Comparison of ENCODE assay signal across 8 mouse cellular contexts in genomic region chr5:32745705-32746655, GRCm38 (mm10). TPM values are rescaled to one million over a fixed set of nuclear protein-coding genes. Genes with fewer than 3 reads are reported as not detected.
DNase-seq lines count a peak whose midpoint lies in the region; ATAC-seq and TF ChIP-seq lines count a peak whose summit lies in the region.

No protein-coding gene starts in this region.

- no peaks in the 10 kb centered on the region for H3K36me3 ChIP-seq in embryonic facial prominence, embryonic 11.5 days (replicated peaks; ENCODE audit: control insufficient read depth, insufficient read depth, low read depth, low read length)
- no peaks in the 10 kb centered on the region for H3K36me3 ChIP-seq in kidney, adult 2 months (ENCODE audit: control insufficient read depth, insufficient read depth, low read length)
- no peaks in the 10 kb centered on the region for H3K36me3 ChIP-seq in limb, embryonic 13.5 days
- H3K36me3 ChIP-seq in midbrain, embryonic 13.5 days, result no peaks in the 10 kb centered on the region

- DNase-seq in adrenal gland, postnatal 10 days, result peak; percentile 84
- DNase-seq in embryonic facial prominence, embryonic 11.5 days (ENCODE audit: low spot score), result peak; percentile 57
- DNase-seq in heart, adult 18-20 months, result peak; percentile 87 to 96
- DNase-seq in kidney, adult 2 months, result peak; percentile 89
- peak; percentile 87 for DNase-seq in skeletal muscle tissue, adult 2 months (ENCODE audit: low read depth, low spot score)

- TF ChIP-seq CTCF in kidney, adult 2 months (conservative IDR thresholded peaks at IDR 0.05; ENCODE audit: insufficient read depth, insufficient read length, low read depth, low read length), result no peak

- no peak overlapping the region for H3K27ac ChIP-seq in embryonic facial prominence, embryonic 11.5 days (replicated peaks; ENCODE audit: low read depth, low read length)
- H3K27ac ChIP-seq in kidney, adult 2 months (ENCODE audit: insufficient read depth, low read depth, low read length), result peak overlapping the region; percentile 62
- peak overlapping the region; percentile 70 for H3K27ac ChIP-seq in limb, embryonic 13.5 days
- H3K27ac ChIP-seq in midbrain, embryonic 13.5 days, result no peak overlapping the region

- peak; percentile 66 for ATAC-seq in embryonic facial prominence, embryonic 11.5 days (replicated peaks; ENCODE audit: insufficient number of reproducible peaks, low FRiP score, low TSS enrichment, low read depth)
- ATAC-seq in limb, embryonic 13.5 days (ENCODE audit: low FRiP score, low read depth), result peak; percentile 77
- ATAC-seq in midbrain, embryonic 13.5 days, result 0 out of 2 replicates have a peak, but pooled peaks have one; percentile 7
- no peak for ATAC-seq in erythroid progenitor cell, adult 5-6 weeks (replicated peaks; ENCODE audit: low FRiP score, poor library complexity, severe bottlenecking)

- H3K4me2 ChIP-seq in embryonic facial prominence, embryonic 11.5 days (ENCODE audit: low read depth, low read length), result peak overlapping the region; percentile 24; the same call in 1 of the 2 replicates
- H3K4me2 ChIP-seq in limb, embryonic 13.5 days (replicated peaks), result peak overlapping the region; percentile 53
- peak overlapping the region; percentile 30 for H3K4me2 ChIP-seq in midbrain, embryonic 13.5 days (replicated peaks)

- WGBS in embryonic facial prominence, embryonic 11.5 days, result 7% methylated on average over 9 of the region's 10 CpGs
- 12% methylated on average over 10 of the region's 10 CpGs for WGBS in kidney, adult 2 months
- WGBS in limb, embryonic 13.5 days, result 2% methylated on average over 6 of the region's 10 CpGs
- WGBS in midbrain, embryonic 13.5 days, result 6% methylated on average over 10 of the region's 10 CpGs

- H3K9ac ChIP-seq in embryonic facial prominence, embryonic 11.5 days (replicated peaks; ENCODE audit: low read length), result 0 out of 2 replicates have a peak overlapping the region, but pooled peaks have one; percentile 33
- H3K9ac ChIP-seq in limb, embryonic 13.5 days, result peak overlapping the region; percentile 57
- no peak overlapping the region for H3K9ac ChIP-seq in midbrain, embryonic 13.5 days (replicated peaks)

- H3K27me3 ChIP-seq in embryonic facial prominence, embryonic 11.5 days (ENCODE audit: control insufficient read depth, insufficient read depth, low read length), result no peaks in the 10 kb centered on the region
- H3K27me3 ChIP-seq in kidney, adult 2 months (replicated peaks; ENCODE audit: control insufficient read depth, insufficient read depth, low read length), result no peaks in the 10 kb centered on the region
- no peaks in the 10 kb centered on the region for H3K27me3 ChIP-seq in limb, embryonic 13.5 days
- no peaks in the 10 kb centered on the region for H3K27me3 ChIP-seq in midbrain, embryonic 13.5 days

- H3K4me1 ChIP-seq in embryonic facial prominence, embryonic 11.5 days (ENCODE audit: control insufficient read depth, insufficient read depth, low read length), result no peaks in the 10 kb centered on the region; the same call in 1 of the 2 replicates
- H3K4me1 ChIP-seq in kidney, adult 2 months (ENCODE audit: control insufficient read depth, insufficient read depth, low read length), result peaks cover 6% of the 10 kb centered on the region; the same call in 1 of the 2 replicates
- peaks cover 13% of the 10 kb centered on the region for H3K4me1 ChIP-seq in limb, embryonic 13.5 days
- peaks cover 28% of the 10 kb centered on the region for H3K4me1 ChIP-seq in midbrain, embryonic 13.5 days (replicated peaks)

- peak; percentile 32 for TF ChIP-seq POLR2A in kidney, adult 2 months (IDR thresholded peaks at IDR 0.05; ENCODE audit: low read depth, low read length)

- no peaks in the 10 kb centered on the region for H3K9me3 ChIP-seq in embryonic facial prominence, embryonic 11.5 days (replicated peaks; ENCODE audit: control insufficient read depth, low read length)
- no peaks in the 10 kb centered on the region for H3K9me3 ChIP-seq in limb, embryonic 13.5 days
- H3K9me3 ChIP-seq in midbrain, embryonic 13.5 days, result no peaks in the 10 kb centered on the region

- peak overlapping the region; percentile 21; the same call in 1 of the 2 replicates for H3K4me3 ChIP-seq in embryonic facial prominence, embryonic 11.5 days (ENCODE audit: low read depth, low read length)
- H3K4me3 ChIP-seq in kidney, adult 2 months (ENCODE audit: insufficient read depth, low read depth, low read length), result peak overlapping the region; percentile 52
- H3K4me3 ChIP-seq in limb, embryonic 13.5 days, result peak overlapping the region; percentile 35
- H3K4me3 ChIP-seq in midbrain, embryonic 13.5 days (replicated peaks), result peak overlapping the region; percentile 8; the same call in 1 of the 2 replicates

RNA-seq across cellular contexts. Expression of gene Pisd, which starts 39.5 kb away (rescaled TPM):
- total RNA-seq in adrenal gland, postnatal 10 days (2021), result 10 to 100 TPM; 53.2 to 62.4 TPM
- 58.9 and 63.3 TPM in 2 replicates for polyA plus RNA-seq in embryonic facial prominence, embryonic 11.5 days (2014; fragmentation: Nextera tagmentation; extraction: Ambion mirVana)
- 10 to 100 TPM; 32.0 to 33.0 TPM for total RNA-seq in heart, adult 18-20 months (2021)
- 54.8 and 60.4 TPM in 2 replicates for polyA plus RNA-seq in kidney, adult 2 months (2012; rRNA removed)
- polyA plus RNA-seq in limb, embryonic 13.5 days (2015; fragmentation: Nextera tagmentation; extraction: Ambion mirVana), result 54.4 and 55.4 TPM in 2 replicates
- 98.1 and 106 TPM in 2 replicates for polyA plus RNA-seq in midbrain, embryonic 13.5 days (2015; fragmentation: Nextera tagmentation; extraction: Ambion mirVana)
- 6.5 and 8.4 TPM in 2 replicates for total RNA-seq in erythroid progenitor cell, adult 5-6 weeks (2015; ENCODE audit: low replicate concordance)
- total RNA-seq in erythroid progenitor cell, adult 5-6 weeks (2017; ENCODE audit: low replicate concordance), result 5.1 and 6.5 TPM in 2 replicates

Comparison
In these comparisons a context has a peak if more than half of its experiments do, and no peak if none do; other contexts are left out.
1. H3K27ac ChIP-seq: peak in kidney, adult 2 months (single experiment) and limb, embryonic 13.5 days (single experiment); none in embryonic facial prominence, embryonic 11.5 days (single experiment) and midbrain, embryonic 13.5 days (single experiment).
2. Peak in every context shown above with its lines, with median percentiles within 50 percentile points of each other: DNase-seq, H3K4me2 ChIP-seq and H3K4me3 ChIP-seq.